Mouse (Mus musculus): Measurements from ENCODE around the gene Prmt3.

The Prmt3 gene

DNA sequence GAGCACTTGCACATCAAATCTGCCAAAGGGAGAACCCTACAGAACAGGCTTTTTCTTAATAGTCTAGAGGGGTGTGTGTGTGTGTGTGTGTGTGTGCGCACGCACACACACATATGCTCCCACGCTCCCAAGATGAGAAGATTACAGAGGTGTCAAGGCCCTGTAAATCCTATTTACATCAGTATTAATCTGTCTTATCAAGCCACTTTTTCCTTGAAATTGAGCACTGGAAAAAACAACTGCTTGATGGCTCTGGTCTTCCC is 9.2 kb downstream of the Prmt3 start:
- intact Hi-C loops (cut with DNase I): loop anchor here (2.0 kb wide), 1 partner anchor 135 kb away; no protein-coding TSS in a partner anchor

DNA sequence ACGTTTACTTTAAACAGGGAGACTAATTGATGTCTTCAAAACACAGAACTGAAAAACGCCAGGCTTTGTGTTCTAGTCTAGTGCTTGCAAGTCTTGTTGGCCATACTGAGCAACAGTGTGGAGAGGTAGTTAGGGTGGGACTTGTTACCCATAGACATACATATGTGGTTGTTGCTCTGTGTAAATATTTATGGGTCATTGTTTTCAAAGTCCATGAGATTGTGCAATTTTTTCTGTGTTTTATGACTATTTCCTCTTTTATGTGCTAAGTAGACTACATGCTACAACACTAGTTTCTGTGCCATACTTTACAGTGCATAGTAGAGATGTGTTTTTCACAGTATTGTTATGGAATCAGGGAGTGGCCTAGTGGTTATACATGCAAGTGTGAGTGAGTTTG is 16.2 kb downstream of the Prmt3 start:
- intact Hi-C loops (cut with DNase I): no loop called here

DNA sequence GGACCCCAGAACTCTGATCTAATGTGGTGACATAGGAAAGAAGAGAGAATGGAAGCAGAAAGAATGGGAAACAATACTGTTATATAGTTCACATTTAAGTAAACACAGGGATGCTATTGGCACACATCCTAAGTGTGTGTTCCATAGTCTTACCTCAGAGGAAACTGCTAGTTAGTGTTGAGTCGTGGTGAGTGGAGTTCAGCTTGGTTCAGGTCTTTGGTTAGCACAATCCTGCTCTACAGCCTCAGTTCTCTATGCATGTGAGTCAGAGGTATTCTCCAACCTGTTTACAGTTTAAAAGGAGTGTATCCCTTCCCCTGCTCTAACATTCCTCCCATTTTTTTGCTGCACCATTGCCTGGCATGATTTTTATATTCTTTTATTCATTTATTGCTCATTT is 19.0 kb downstream of the Prmt3 start:
- intact Hi-C loops (cut with DNase I): no loop called here

DNA sequence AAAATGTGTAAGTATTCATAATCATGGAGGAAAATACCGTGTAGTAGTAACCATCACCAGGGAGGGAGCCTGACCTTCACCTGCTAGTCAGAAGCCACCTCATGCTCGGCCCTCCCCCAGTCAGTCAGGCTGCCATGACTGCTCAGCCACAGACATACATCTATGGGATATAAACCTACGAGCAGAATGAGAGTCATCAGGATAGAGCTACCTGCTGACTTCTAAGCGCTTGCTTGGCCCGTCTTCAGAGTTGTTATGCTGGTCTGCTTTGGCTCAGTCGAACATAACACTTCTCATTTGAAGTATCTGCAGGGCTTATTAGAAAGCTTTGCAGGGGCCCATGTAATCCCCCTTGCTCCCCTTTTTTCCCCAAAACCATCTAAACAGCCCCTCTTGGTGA is 25.4 kb downstream of the Prmt3 start:
- intact Hi-C loops (cut with DNase I): no loop called here

DNA sequence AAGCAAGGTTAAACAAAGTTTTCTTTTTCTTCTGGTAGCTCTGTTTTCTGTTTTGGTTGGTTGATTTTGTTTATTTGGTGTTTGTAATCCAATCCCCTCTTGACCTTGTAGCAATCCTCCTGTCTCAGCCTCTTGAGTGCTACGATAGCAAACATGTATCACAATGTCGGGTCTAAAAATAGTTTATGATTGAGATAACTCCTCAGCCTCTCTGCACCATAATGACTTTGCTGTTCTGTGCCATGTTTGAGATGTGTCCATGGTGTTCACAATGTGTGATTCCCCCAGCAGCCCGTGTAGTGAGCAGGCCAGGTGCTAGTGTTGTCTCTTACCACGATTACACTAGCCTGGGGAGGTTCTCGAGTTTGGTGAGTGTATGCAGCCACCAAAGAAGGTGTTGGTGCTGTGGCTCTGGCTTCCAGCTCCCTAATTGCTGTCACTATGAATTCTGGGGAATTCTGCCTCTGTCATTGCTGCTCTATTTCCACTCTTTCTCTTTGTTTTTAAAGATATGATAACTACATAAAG is 26.6 kb downstream of the Prmt3 start:
- intact Hi-C loops (cut with DNase I): no loop called here

DNA sequence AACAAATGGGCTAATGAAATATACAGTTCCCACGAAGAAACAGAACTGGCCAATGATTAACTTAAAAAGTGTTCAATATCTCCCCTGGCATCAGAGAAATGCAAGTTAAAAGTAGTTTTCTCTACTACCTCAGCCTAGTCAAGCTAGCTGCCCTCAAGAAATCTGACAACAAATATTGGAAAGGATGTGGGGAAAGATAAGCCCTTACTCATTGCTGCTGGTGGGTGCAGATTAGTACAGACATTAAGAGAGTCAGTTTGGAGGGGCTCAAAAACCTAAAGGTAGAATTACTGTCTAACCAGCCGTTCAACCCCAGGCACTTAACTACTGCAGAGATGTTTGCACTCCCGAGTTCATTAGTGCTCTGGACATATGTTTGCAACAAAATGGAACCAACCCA is 27.5 kb downstream of the Prmt3 start:
- intact Hi-C loops (cut with DNase I): no loop called here

DNA sequence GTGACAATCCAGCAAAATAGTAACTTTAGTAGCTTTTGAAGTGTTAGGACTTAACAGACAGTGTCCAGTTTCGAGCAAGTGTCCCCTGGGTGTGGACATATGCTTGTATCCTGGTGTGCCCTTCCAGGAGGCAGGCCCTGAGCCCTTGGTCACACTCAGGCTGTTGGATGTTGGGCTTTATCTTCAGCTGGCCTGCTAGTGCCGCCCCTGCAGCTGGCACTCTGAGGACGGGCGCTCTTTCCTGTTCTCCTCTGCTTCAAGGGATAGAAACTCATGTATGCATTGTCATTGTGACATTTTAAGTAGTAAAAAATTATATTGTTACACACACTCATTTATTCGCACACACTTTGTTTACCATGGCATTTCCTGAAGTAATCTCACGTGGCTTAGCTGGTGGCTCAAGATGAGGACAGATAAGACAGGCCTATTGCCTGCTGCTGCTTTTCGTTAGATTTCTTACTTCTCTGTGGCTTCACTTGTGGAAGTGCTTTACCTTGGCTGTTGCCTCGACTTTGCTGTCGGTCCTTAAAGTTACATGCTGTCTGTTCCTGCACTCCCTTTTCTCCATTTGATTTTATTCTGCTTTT is 29.0 kb downstream of the Prmt3 start:
- intact Hi-C loops (cut with DNase I): no loop called here

DNA sequence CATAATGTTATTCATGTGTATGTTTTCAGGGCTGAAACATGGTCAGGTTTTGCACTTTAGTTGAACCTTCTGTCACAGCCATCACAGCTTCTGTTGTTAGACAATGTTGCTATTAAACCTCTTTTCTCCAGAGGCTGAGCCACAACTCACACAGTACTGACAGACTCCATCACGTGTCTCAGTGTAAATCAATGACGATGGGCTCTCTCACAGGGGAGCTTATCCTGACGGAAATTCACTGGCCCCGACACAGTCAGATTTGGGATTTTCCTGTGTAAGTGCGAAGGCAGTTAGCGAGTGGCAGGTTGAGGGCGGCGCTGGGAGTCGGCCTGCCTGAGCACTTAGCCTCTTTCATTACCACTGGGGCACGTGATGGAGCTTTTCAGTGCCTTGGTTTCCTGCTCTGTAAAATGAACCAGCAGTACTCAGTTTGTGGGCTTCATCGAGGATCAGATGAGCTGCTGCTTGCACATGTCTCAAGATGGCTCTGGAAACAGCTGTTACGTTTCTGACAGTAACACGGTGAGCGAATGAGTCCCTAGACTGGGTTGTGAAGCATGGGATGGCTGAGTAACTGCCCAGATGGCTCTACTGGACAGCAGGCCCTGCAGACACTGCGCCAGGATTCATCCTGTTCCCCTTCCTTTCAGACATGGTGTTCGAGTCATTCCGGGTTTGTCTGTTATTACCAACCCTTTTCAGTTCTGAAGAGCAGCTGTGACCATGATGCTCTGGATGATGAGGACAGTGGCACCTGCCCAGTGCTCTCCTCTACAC is 29.9 kb downstream of the Prmt3 start:
- intact Hi-C loops (cut with DNase I): no loop called here

DNA sequence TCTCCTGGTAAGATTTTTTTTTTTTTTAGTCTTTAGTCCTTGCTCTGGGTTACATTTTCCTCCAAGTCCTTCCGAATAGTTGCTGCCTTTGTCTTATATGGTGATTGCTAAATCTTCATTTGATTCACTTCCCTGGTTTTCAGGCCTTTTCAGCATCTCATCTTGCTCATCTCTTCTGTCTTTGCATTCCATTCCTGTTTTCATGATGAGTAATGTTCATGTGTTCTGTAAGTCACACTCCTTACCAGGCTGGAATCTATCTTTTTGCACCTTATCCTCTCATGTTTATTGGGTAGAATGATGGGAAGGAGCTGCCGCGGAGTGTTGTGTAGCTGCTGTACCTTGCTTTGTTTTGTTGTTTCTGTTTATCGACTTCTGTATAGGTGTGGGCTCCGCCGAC is 31.0 kb downstream of the Prmt3 start:
- intact Hi-C loops (cut with DNase I): no loop called here

DNA sequence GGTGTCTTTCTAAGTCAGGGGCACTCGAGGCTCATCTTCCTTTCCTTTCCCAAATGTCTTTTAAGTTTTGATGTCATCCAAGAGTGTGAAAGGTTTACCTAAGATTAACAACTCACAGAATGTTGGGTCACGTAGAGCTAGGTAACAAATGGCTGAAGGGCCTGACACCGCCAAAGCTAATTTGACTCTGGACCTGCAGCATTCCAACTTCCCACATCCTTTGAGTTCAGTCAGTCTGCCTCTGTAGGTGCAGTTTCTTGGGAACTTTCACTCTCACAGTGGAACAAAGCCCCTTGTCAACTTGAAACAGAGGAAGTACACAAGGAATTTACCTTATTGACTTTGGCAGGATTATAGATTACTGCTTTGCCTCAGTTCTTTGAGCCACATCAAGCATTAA is 31.4 kb downstream of the Prmt3 start:
- intact Hi-C loops (cut with DNase I): no loop called here

DNA sequence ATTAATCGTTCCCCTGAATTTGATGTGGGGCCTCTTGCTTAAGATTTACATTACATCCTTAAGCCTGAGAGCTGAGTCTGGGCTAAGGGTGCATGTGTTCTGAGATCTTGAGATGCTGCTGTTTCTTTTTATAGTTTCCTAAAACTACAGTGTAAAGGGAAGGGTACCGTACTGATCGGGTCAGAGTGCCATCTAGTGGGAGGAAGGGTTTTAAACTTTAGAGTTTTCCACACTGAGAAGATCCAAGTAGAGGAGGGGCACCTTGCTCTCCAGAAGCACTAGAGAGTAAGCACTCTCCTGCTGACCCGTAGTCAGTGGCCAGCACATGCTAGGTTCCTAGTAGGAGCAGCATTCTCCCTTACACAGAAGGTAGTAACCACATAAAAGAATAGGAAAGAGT is 33.2 kb downstream of the Prmt3 start:
- intact Hi-C loops (cut with DNase I): no loop called here

DNA sequence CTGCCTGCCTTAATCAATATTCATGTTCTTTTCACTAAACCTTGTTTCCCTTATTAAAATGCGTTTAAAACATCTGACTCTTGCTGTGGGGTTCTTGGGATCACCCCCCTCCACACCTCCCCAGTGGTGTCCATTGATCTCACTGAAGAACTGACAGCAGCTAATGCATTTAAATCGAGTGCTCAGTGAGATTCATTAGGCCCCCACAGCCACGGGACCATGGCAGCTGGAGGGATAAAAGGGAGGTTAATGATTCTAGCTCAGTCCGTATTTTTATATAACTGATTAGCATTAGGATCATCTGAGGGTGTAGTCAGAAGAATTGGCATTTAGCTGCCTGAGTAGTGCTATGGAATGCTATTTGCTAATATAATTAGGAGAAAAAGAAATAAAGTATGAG is 41.2 kb downstream of the Prmt3 start:
- intact Hi-C loops (cut with DNase I): no loop called here

DNA sequence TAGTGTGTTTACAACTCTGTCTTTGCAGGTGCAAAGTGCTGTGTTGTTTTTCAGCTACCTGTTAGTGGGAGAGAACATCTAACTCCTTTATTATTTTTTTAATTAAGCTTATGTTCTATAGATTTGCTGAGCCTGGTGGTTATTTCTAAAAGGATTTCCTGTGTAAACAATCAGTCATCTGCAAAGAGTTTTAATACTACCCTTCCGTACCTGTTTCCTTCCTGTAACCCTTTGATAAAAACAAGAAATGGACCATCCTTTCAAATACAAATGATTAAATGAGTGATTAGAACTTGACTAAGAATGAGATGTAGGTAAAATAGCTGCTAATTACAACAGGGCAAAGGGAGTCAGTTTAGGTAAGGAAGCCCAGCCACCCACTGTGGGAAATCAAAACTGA is 43.2 kb downstream of the Prmt3 start:
- intact Hi-C loops (cut with DNase I): no loop called here

DNA sequence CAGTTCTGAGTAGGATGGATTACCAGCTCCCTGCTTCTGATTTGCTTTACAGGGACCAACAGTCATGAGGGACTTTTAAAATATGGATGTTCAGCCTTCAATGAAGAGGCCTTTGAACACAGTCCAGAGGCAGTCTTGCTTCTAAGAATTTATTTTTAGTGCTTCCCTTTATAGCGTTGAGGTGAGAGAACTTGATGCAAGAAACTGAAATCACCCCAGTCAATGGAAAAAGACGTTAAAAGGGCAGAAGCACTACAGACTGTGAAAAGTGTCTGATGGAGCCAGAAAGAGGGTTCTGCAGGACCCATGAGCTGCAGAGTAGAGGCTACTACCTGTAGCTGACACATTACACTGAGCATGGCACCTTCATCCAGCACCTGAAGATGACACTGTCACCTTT is 43.9 kb downstream of the Prmt3 start:
- intact Hi-C loops (cut with DNase I): no loop called here

DNA sequence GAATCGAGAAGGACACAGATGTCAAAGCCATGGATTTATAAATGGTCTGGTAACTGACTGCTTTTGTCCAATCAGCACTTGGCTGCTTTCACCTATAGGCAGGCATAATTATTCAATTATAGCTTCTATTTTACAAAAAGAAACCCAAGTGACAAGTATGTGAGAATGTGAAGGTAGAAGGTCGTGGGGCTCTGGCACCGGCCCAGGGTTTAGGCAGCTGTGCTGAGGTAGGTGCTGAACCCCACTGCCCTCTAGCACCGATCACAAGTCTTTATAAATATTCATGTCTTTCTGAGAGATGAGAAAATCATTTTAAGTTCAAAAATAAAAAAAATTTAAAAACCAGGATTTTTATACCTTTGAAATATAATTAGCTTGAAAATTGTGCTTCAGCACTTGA is 45.4 kb downstream of the Prmt3 start:
- intact Hi-C loops (cut with DNase I): no loop called here

DNA sequence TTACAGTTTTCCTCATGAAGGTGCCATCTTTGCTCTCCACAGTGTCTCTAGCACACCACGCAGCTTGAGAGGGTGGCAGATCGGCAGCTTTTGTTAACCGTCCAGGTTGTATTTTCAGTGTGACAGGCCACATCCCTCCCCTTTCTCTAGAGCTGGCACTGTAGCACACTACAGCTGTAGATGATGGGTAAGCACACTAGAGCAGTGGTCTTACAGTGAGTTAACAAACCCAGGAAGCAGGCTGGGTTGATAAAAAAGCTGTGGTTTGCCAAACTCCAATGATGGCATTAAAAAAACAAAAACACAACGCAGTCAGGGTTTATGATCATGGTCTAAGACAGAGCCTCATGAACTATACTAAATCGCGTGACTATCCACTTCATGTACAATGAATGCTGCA is 45.9 kb downstream of the Prmt3 start:
- intact Hi-C loops (cut with DNase I): no loop called here

DNA sequence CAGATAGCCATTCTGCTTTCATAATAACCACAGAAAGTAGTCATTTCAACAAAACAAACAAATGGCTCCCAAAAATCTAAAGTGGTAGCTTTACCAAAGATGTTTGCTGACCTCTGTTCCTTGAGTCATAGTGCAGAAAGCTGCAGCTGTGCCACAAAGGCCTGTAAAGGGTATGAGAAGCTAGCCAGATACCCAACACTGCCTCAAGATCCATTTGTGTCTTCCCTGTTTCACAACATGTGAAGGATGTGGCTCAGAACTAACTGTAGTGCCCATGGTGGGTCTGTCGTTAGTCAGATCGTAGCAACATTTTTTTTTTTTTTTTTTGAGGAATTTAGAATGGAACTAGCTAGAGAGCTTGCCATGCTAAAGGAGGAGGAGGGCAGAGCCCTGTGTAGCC is 46.4 kb downstream of the Prmt3 start:
- intact Hi-C loops (cut with DNase I): no loop called here

DNA sequence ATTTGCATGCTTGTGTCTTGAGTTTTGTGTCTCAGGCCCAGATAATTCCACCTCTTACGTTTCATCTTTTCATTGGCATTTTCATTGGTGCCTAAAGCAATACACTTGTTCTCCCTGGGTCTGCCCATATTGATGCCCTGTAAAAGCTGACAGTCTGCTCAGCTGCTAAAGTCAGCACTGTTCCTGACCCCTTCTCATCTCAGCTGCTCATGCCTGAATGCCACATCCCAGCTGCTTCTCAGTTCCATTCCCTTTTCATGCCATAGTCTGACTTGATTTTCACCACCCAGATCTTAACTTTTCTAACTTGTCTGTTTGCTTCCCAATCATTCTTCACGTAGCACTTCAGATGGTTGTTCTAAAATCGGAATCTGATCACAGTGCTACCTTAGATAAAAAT is 47.3 kb downstream of the Prmt3 start:
- intact Hi-C loops (cut with DNase I): no loop called here

DNA sequence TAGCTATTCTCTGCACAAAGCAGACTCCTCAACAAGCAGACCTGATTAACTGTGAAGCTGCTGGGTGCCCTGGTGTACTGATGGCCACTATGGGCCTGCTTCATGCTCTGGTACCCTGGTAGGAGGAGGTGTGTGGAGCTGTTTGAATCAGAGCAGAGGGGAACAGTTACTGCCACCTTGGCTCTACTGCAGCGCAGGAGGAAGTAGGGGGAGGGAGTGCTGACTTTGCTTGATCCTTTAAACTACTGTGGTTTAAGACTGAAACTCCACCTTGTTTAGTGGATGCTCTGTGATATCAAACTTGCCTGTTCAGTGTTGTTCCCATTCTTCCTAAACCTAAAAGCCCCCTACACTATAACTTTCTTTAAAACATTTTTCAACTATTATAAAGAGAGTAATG is 49.8 kb downstream of the Prmt3 start:
- intact Hi-C loops (cut with DNase I): no loop called here

DNA sequence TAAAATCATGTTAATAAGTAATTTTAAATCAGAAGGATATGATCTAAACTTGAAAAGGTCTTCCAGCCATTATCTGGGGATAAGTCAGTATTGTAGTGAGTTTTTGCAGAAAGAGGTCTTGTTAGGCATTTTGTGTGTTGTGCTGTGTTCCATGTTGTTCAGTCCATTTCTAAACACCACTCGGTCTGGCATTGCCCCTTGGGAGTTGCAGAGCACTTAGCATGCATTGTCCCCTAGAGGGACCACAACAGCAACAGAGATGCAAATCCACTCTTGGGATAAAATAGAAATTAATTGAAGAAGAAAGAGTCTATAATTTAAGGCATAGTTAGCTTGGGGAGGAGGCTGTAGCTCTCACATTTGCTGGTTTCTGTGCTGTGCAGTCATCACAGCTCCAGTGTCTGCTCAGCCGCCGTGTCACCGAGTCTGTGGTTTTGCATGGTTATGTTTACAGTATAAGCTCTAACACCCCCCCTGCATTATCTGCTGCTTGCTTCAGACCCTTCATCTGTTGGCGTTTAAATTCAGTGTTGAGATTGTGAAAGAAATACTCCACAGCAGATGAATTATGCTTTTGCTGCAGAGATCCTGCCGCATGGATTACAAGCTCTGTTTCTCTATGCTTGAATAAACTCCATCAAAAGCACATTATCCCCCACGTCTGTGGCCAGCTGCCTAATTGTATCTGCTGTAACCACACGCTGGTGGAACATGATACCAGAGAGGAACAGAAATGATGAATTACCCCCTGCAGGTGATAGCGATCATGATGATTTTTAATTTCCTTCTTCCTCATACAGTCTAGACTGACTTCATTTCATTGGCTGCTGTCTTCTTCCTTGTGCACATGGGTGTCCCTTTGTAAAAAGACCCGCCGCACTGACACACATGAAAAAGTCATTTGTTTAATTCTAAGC is 64.5 kb downstream of the Prmt3 start:
- intact Hi-C loops (cut with DNase I): no loop called here

DNA sequence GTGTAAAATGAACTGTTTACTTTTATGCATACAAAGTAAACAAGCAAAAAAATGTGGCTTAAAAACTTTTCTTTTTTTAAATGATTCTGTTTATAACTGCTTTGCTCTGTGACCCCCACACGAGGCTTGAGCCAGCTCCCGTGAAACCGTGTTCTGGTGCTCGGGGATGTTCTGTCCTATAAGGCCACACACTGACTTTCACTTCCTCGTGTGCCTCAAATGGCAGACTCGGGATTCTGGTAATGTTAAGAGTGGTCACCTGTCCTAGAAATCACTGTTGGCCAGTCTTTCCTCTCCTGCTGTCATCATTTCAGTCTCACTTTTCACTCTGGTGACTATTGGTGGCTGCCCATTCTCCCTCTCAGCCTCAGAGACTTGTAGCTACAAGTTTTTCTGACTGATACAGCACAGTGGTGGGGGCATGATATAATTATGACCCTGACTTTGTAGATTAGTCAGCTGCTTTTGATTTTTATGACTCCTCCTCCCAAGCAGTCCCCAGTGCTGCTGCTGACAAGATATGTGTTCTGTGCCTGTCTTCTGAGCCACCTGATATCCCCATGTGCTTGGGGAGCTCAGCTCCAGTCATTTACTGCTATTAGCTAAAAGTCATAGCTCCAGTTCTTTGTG is 65.3 kb downstream of the Prmt3 start:
- intact Hi-C loops (cut with DNase I): no loop called here

DNA sequence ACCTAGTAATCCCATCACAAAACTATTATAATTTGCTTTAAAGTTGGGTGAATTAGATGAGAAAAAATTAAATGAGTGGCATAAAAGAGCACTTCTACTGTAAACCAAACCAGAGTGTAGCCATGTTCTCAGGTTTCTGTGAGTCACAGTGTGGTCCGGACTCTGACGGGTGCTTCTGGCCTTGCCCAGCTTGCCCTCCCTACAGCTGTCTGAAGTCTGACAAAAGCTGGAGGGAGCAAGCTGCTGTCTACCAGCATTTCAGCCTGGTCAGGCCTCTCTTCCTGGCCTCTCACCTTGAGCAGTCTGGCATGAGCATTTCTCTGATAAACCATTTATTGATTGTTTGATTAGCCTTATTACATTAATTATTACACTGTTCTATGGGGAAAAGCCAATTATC is 69.8 kb downstream of the Prmt3 start:
- intact Hi-C loops (cut with DNase I): no loop called here
